Mouse (Mus musculus): ENCODE measurements around the gene Arid5b. TPM values are rescaled to one million over a fixed set of nuclear protein-coding genes. Genes with fewer than 3 reads are reported as not detected.

The Arid5b gene
- total RNA-seq, 2 experiments from 2014 or later = 32.3 to 38.3 TPM

GRCm38 (mm10) chr10:68097821-68098675 is 180.5 kb downstream of the Arid5b start:
- Histone ChIP-seq H3K27ac (no peak overlapping the region), H3K4me3 (no peak overlapping the region)
- intact Hi-C loops (cut with DNase I) = no loop called here
- DNase-seq (ENCODE audit: extremely low spot score in 1 of 2, low spot score in 2 of 2) = no peak
- TF ChIP-seq CTCF (IDR thresholded peaks at IDR 0.05) = no peak

DNA sequence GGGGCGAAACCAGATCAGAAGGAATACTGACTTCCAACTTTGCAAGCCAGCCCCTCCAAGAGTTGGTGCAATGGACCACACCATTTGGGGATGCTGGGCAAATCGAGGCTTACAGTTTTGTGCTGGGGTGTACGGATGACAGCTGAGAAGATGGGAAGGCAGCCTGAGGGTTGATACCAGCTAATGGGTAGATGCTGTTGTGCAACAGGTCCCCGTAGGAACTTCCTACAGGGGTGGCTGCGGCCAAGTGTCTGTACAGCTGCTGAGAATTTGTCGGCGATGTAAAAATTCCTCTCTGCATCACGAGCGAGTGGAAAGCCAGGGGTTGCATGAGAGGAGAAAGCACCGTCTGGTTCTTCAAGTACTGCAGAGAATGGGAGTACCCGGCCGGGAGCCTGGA is 182.1 kb downstream of the Arid5b start:
- DNase-seq (ENCODE audit: extremely low spot score in 1 of 2, low spot score in 2 of 2) = no peak
- intact Hi-C loops (cut with DNase I) = no loop called here
- TF ChIP-seq CTCF (IDR thresholded peaks at IDR 0.05) = no peak
- Histone ChIP-seq H3K4me3 (no peak overlapping the region), H3K27ac (no peak overlapping the region)

- no peak overlapping the region for H3K27ac ChIP-seq
- no peak for TF ChIP-seq CTCF (IDR thresholded peaks at IDR 0.05)
Measured at GRCm38 (mm10) chr10:68095136-68095535, 183.4 kb downstream of the Arid5b start.

GRCm38 (mm10) chr10:68093496-68093895 is 185.0 kb downstream of the Arid5b start:
- no peak overlapping the region for H3K27ac ChIP-seq
- H3K4me3 ChIP-seq = no peak overlapping the region
- no peak for TF ChIP-seq CTCF (IDR thresholded peaks at IDR 0.05)
- DNase-seq (ENCODE audit: extremely low spot score in 1 of 2, low spot score in 2 of 2) = no peak
- intact Hi-C loops (cut with DNase I) = no loop called here

More at GRCm38 (mm10) chr10:68095136-68095535, 183.4 kb downstream of the Arid5b start:
- DNase-seq (ENCODE audit: extremely low spot score in 1 of 2, low spot score in 2 of 2) = no peak
- no peak overlapping the region for H3K4me3 ChIP-seq
- intact Hi-C loops (cut with DNase I) = no loop called here

GRCm38 (mm10) chr10:68091840-68092239 is 186.7 kb downstream of the Arid5b start:
- intact Hi-C loops (cut with DNase I) = no loop called here
- TF ChIP-seq CTCF (IDR thresholded peaks at IDR 0.05) = no peak
- Histone ChIP-seq H3K27ac (no peak overlapping the region), H3K4me3 (no peak overlapping the region)
- no peak for DNase-seq (ENCODE audit: extremely low spot score in 1 of 2, low spot score in 2 of 2)

DNA sequence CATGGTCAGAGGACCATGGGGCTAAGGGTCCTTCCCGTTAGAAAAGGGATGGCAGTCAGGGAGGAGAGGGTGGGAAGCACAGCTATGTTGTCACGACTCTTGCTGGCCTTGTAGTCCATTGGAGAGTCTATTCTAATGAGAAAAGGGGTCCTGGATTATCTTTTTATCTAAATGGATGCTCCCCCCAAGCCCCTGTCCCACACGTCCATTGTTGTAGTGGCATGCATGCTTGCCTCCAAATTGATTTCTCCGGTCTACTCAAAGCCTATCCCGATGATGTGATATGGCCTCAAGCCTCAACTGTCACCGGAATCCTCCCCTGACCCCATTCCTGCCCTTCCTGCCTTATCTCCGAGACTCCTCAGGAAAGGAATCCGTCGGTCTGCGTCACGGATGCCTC is 187.5 kb downstream of the Arid5b start:
- no peak for TF ChIP-seq CTCF (IDR thresholded peaks at IDR 0.05)
- Histone ChIP-seq H3K4me3 (no peak overlapping the region), H3K27ac (no peak overlapping the region)
- no peak for DNase-seq (ENCODE audit: extremely low spot score in 1 of 2, low spot score in 2 of 2)
- intact Hi-C loops (cut with DNase I) = no loop called here

DNA sequence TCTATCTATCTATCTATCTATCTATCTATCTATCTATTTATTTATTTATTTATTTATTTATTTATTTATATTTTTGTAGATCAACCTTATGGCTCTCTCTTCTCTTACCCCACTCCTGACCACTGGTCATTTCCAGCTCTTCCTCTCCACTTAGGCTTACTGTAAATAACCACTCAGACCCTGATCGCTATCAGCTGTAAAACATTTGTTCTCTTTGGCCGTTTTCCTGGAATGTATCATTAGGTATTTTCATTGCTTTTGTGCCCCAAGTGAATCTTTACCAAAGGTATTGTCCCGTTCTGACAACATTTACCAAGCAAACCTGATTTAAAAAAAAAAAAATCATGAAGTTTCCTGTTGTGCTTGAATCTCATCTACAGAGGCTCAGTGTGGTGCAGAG is 188.0 kb downstream of the Arid5b start:
- no peak overlapping the region for H3K4me3 ChIP-seq
- no peak overlapping the region for H3K27ac ChIP-seq
- no peak for TF ChIP-seq CTCF (IDR thresholded peaks at IDR 0.05)
- intact Hi-C loops (cut with DNase I) = no loop called here
- DNase-seq (ENCODE audit: extremely low spot score in 1 of 2, low spot score in 2 of 2) = no peak

- H3K4me3 ChIP-seq = no peak overlapping the region
- intact Hi-C loops (cut with DNase I) = no loop called here
- H3K27ac ChIP-seq = no peak overlapping the region
- no peak for DNase-seq (ENCODE audit: extremely low spot score in 1 of 2, low spot score in 2 of 2)
- TF ChIP-seq CTCF (IDR thresholded peaks at IDR 0.05) = no peak
Measured at GRCm38 (mm10) chr10:68090197-68090535, 188.4 kb downstream of the Arid5b start.

- intact Hi-C loops (cut with DNase I) = no loop called here
- no peak for DNase-seq (ENCODE audit: extremely low spot score in 1 of 2, low spot score in 2 of 2)
- Histone ChIP-seq H3K4me3 (no peak overlapping the region), H3K27ac (no peak overlapping the region)
- peak; percentile 36 for TF ChIP-seq CTCF (IDR thresholded peaks at IDR 0.05)
Measured at GRCm38 (mm10) chr10:68089435-68090196, 188.9 kb downstream of the Arid5b start.

DNA sequence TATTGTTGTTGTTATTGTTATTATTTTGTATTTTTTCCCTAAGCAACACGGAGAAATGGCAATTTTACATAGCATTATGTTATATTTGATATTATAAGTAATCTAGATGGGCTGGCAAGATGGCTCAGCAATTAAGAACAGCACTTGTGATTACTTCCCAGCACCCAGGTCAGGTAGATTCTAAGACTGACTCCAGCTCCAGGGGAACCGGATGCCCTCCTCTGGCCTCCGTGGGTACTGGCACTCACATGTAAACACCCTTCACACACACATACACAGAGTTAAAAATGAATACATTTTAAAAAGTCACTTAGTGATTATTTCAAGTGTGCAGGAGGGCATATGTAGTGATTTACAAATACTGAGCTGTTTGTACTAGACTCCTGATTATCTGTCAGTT is 190.8 kb downstream of the Arid5b start:
- DNase-seq (ENCODE audit: extremely low spot score in 1 of 2, low spot score in 2 of 2) = no peak
- no peak; the same call in none of the 2 replicates for TF ChIP-seq CTCF (IDR thresholded peaks at IDR 0.05)
- H3K27ac ChIP-seq = no peak overlapping the region
- intact Hi-C loops (cut with DNase I) = no loop called here
- no peak overlapping the region for H3K4me3 ChIP-seq

DNA sequence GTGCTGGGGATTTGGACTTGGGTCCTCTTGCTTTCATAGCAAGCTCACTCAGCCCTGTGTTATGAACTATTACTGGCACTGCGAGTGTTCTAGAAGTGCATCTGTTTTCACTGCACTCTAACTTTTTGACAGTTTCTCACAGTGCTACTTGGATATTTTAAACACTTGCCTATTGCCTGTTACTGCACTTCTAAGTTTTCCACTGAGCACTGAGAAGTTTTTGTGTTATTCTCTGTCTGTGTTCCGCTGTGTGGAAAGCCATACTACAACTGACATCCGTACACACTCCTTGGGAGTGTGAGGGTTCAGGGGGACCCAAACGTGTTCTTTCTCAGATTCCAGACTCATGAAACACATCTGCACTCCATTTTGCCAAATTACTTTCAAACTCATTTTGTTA is 191.6 kb downstream of the Arid5b start:
- TF ChIP-seq CTCF (IDR thresholded peaks at IDR 0.05) = no peak
- no peak overlapping the region for H3K4me3 ChIP-seq
- intact Hi-C loops (cut with DNase I) = no loop called here
- DNase-seq (ENCODE audit: extremely low spot score in 1 of 2, low spot score in 2 of 2) = no peak
- no peak overlapping the region for H3K27ac ChIP-seq

DNA sequence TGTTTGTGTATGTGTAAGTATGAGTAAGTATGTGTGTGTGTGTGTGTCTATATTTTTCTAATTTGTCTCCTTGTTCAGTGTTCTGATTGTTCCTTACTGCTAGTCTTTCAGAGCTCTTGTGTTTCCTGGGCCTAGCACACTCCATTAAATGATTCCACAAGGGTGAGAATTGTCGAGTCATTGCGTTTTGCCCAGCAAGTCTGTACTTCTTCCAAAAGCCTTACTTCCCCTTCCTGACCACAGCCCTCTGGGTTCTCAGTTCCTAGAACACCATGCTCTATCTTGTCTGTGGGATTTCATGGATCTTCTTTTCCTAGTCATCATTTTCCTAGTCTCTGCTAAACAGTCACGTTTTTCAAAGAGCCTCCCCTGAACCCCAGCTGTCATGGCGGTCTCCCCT is 193.0 kb downstream of the Arid5b start:
- Histone ChIP-seq H3K27ac (no peak overlapping the region), H3K4me3 (no peak overlapping the region)
- intact Hi-C loops (cut with DNase I) = no loop called here
- no peak for DNase-seq (ENCODE audit: extremely low spot score in 1 of 2, low spot score in 2 of 2)
- TF ChIP-seq CTCF (IDR thresholded peaks at IDR 0.05) = no peak
